Mouse (Mus musculus) subcutaneous adipose tissue, adult 2 months (tissue): ENCODE measurements around the gene Cd274. TPM values are rescaled to one million over a fixed set of nuclear protein-coding genes. Genes with fewer than 3 reads are reported as not detected.

Source experiments
- polyA plus RNA-seq: library from polyadenylated mRNA; depleted of rRNA; stranded (reverse); fragments of >200 nt; gene quantifications from 2 replicates; pipeline ENCODE4 v1.2.3, GENCODE M21; 2012; ENCODE audit warnings: low replicate concordance; rRNA removed

Cd274 gene
- 5.5 and 16.3 TPM in 2 replicates for polyA plus RNA-seq

GRCm38 (mm10) chr19:29366969-29367622 is at the start of gene Cd274, which contains the start of gene Plgrkt:
Cd274 (plus strand) TSS chr19:29367455.
Plgrkt (minus strand) TSS chr19:29367390.

GRCm38 (mm10) chr19:29325053-29325851 is 42.0 kb upstream of the Cd274 start, which contains the start of gene Insl6:
Insl6 (minus strand) TSS chr19:29325356.

GRCm38 (mm10) chr19:29334068-29334745 is 33.0 kb upstream of the Cd274 start, which contains the start of gene Rln1:
Rln1 (minus strand) TSS chr19:29334670.

GRCm38 (mm10) chr19:29410619-29411018 is 43.4 kb downstream of the Cd274 start, which contains the start of gene Pdcd1lg2:
Pdcd1lg2 (plus strand) TSS chr19:29410919.

Other genes with a start within 250 kb of the Cd274 start
- 7.7 and 20.4 TPM in 2 replicates for gene Jak2, start 115.6 kb upstream of the Cd274 start, polyA plus RNA-seq
- gene Insl6, start 42.1 kb upstream of the Cd274 start, polyA plus RNA-seq = 5.8 and 6.0 TPM in 2 replicates
- gene Rln1, start 32.8 kb upstream of the Cd274 start, polyA plus RNA-seq = 0.60 TPM in 1 of 2 replicates, not detected in the other
- gene Plgrkt, start 65 bp upstream of the Cd274 start, polyA plus RNA-seq = 44.1 and 73.9 TPM in 2 replicates
- 0.06 and 0.14 TPM in 2 replicates for gene Pdcd1lg2, start 43.5 kb downstream of the Cd274 start, polyA plus RNA-seq
- 23.5 and 26.0 TPM in 2 replicates for gene Ric1, start 154.8 kb downstream of the Cd274 start, polyA plus RNA-seq